Mouse (Mus musculus): ENCODE data around the gene Srgap2. TPM values are rescaled to one million over a fixed set of nuclear protein-coding genes. Genes with fewer than 3 reads are reported as not detected.

Srgap2 gene
- polyA plus RNA-seq, 1 experiment from 2014 or later, result 13.5 TPM

GRCm38 (mm10) chr1:131284167-131284566 is 243.0 kb downstream of the Srgap2 start:
- Histone ChIP-seq H3K9ac (no peak overlapping the region), H3K9me3 (no peaks in the 10 kb centered on the region), H3K4me3 (no peak overlapping the region), H3K27me3 (replicated peaks) (no peaks in the 10 kb centered on the region), H3K4me1 (no peaks in the 10 kb centered on the region), H3K36me3 (peaks cover 4% of the 10 kb centered on the region), H3K27ac (no peak overlapping the region), H3K4me2 (replicated peaks) (no peak overlapping the region)
- ATAC-seq (ENCODE audit: low FRiP score, low read depth), result no peak
- 91% methylated on average over 1 of the region's 1 CpGs for WGBS

- Histone ChIP-seq H3K27me3 (replicated peaks) (no peaks in the 10 kb centered on the region), H3K4me3 (no peak overlapping the region), H3K9me3 (no peaks in the 10 kb centered on the region), H3K36me3 (no peaks in the 10 kb centered on the region; the same call in 1 of the 2 replicates), H3K9ac (no peak overlapping the region), H3K27ac (no peak overlapping the region), H3K4me2 (replicated peaks) (no peak overlapping the region), H3K4me1 (no peaks in the 10 kb centered on the region)
- 66% methylated on average over 4 of the region's 4 CpGs for WGBS
- no peak for ATAC-seq (ENCODE audit: low FRiP score, low read depth)
Observed at GRCm38 (mm10) chr1:131281731-131282130, 245.4 kb downstream of the Srgap2 start.

GRCm38 (mm10) chr1:131280280-131280679 is 246.9 kb downstream of the Srgap2 start:
- H3K36me3 ChIP-seq, result no peaks in the 10 kb centered on the region
- H3K9me3 ChIP-seq, result no peaks in the 10 kb centered on the region
- H3K4me2 ChIP-seq (replicated peaks), result no peak overlapping the region
- H3K27ac ChIP-seq, result no peak overlapping the region
- H3K27me3 ChIP-seq (replicated peaks), result no peaks in the 10 kb centered on the region
- H3K4me1 ChIP-seq, result no peaks in the 10 kb centered on the region
- 70% methylated on average over 3 of the region's 3 CpGs for WGBS
- no peak overlapping the region for H3K9ac ChIP-seq
- ATAC-seq (ENCODE audit: low FRiP score, low read depth), result no peak
- no peak overlapping the region for H3K4me3 ChIP-seq

DNA sequence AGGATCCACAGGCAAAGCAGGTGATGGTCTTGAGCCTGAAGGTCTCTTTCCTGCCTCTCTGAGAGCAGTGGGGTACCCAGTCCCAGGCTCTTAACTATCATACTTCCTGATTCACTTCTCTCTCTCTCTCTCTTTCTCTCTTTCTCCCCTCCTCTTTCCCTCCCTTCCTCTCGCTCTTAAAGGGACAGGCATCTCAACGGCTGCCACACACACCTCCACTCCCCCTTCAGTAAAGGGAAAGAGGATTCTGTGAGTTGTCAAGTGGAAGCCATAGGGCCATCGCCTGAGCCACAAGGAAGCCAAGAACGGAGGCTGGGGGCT is 247.7 kb downstream of the Srgap2 start, which contains the start of gene Ikbke:
Gene Ikbke, minus strand, starts transcription at position 151 of the 321 bp plus-strand sequence.
- Histone ChIP-seq H3K9me3 (no peaks in the 10 kb centered on the region), H3K36me3 (no peaks in the 10 kb centered on the region), H3K27ac (no peak within 1 kb of the TSS), H3K4me2 (replicated peaks) (peak within 1 kb of the TSS; percentile 31), H3K27me3 (replicated peaks) (no peaks in the 10 kb centered on the region), H3K9ac (no peak within 1 kb of the TSS), H3K4me1 (no peaks in the 10 kb centered on the region), H3K4me3 (no peak within 1 kb of the TSS)
- WGBS, result 36% methylated on average over 4 of the region's 4 CpGs
- ATAC-seq (ENCODE audit: low FRiP score, low read depth), result no peak

- 47% methylated on average over 8 of the region's 8 CpGs for WGBS
- no peak for ATAC-seq (ENCODE audit: low FRiP score, low read depth)
- no peaks in the 10 kb centered on the region for H3K36me3 ChIP-seq
- H3K9ac ChIP-seq, result no peak overlapping the region
- no peak overlapping the region for H3K4me3 ChIP-seq
- H3K4me2 ChIP-seq (replicated peaks), result peak overlapping the region; percentile 31
- no peaks in the 10 kb centered on the region for H3K27me3 ChIP-seq (replicated peaks)
- no peak overlapping the region for H3K27ac ChIP-seq
- H3K4me1 ChIP-seq, result no peaks in the 10 kb centered on the region
- no peaks in the 10 kb centered on the region for H3K9me3 ChIP-seq
Observed at GRCm38 (mm10) chr1:131278606-131279455, 248.3 kb downstream of the Srgap2 start.

DNA sequence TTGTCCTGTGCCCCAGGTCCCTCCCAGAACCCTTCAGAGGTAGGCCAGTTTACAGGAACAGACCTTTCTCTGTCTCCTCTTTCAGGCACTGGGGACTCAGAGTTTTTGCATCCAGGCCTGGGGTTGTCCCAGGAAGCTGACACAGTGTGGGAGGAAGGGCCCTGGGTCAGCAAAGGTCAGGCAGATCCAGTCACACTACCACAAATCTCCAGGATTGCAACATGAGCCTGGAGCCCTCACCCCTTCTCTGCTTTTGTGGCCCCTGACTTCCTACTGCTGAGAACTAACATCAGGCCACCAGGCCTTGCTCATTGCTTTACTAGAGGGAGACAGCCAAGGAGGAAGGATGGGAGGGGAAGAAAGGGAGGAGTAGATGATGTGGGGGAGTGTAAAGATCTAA is 250.3 kb downstream of the Srgap2 start:
- no peak overlapping the region for H3K4me2 ChIP-seq (replicated peaks)
- no peak overlapping the region for H3K9ac ChIP-seq
- no peak for ATAC-seq (ENCODE audit: low FRiP score, low read depth)
- no peak overlapping the region for H3K27ac ChIP-seq
- H3K36me3 ChIP-seq, result no peaks in the 10 kb centered on the region
- H3K4me3 ChIP-seq, result no peak overlapping the region
- no peaks in the 10 kb centered on the region for H3K9me3 ChIP-seq
- H3K27me3 ChIP-seq (replicated peaks), result no peaks in the 10 kb centered on the region
- H3K4me1 ChIP-seq, result no peaks in the 10 kb centered on the region

DNA sequence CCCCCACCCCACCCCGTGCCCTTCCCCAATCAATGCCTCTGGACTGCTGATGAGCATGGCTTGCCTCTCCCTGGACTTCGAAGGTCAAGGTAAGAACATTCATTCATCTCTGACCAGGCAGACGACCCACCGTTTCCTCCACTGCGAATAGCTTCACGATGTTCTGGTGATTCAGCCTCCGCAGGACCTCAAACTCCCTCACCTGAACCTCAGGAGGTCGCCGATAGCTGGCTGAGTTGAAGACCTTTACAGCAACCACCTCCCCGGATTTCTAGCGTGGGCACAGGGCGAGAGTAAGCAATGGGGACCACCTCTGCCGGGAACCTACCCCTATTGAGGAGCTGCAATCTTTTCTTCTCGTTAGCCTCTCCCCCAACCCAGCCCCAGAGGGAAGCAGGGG is 251.6 kb downstream of the Srgap2 start:
- Histone ChIP-seq H3K9ac (no peak overlapping the region), H3K9me3 (no peaks in the 10 kb centered on the region), H3K4me1 (no peaks in the 10 kb centered on the region), H3K27ac (no peak overlapping the region), H3K4me3 (no peak overlapping the region), H3K36me3 (no peaks in the 10 kb centered on the region), H3K4me2 (replicated peaks) (no peak overlapping the region), H3K27me3 (replicated peaks) (no peaks in the 10 kb centered on the region)
- WGBS, result 77% methylated on average over 14 of the region's 14 CpGs
- no peak for ATAC-seq (ENCODE audit: low FRiP score, low read depth)

DNA sequence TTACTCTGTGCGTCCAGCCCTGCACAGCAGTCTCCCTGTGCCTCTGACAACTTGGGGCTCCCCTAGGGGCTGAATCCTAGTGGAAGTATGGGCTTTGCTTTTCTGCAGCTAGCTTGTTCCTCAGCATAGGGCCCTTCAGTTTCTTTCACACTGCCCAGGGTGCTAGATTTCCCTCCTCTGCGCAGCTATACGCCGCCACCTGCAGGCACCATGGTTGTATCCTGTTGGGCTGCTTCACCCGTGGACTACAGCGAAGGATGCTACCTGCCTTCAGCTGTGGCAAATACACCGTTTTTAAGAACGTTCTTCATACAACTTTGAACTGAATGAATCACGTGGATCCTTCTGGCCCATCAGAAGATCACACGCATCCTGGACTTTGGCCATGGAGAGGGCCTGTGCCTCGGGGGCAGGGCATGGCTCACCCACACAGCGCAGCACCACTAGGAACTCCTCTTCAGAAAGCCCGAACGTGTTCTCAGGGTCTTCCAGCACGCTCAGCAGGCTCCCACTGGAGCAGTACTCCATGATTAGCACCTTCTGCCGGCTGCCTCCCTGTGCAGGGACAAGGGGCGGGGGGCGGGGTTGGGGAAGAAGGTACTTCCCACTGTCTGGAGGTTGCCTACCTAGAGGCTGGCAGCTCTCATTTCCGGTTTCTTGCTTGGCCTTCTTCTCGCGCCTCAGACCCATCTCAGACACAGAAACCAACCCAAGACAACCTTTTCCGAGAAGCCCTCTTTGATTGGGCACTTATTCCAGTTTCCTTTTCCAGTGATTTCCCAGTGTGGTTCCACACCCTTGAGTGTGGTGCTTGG is 252.2 kb downstream of the Srgap2 start:
- Histone ChIP-seq H3K27ac (no peak overlapping the region), H3K4me3 (no peak overlapping the region), H3K36me3 (no peaks in the 10 kb centered on the region), H3K27me3 (replicated peaks) (no peaks in the 10 kb centered on the region), H3K4me2 (replicated peaks) (no peak overlapping the region), H3K9ac (no peak overlapping the region), H3K9me3 (no peaks in the 10 kb centered on the region), H3K4me1 (peaks cover 2% of the 10 kb centered on the region; the same call in 1 of the 2 replicates)
- no peak for ATAC-seq (ENCODE audit: low FRiP score, low read depth)
- WGBS, result 48% methylated on average over 22 of the region's 22 CpGs

DNA sequence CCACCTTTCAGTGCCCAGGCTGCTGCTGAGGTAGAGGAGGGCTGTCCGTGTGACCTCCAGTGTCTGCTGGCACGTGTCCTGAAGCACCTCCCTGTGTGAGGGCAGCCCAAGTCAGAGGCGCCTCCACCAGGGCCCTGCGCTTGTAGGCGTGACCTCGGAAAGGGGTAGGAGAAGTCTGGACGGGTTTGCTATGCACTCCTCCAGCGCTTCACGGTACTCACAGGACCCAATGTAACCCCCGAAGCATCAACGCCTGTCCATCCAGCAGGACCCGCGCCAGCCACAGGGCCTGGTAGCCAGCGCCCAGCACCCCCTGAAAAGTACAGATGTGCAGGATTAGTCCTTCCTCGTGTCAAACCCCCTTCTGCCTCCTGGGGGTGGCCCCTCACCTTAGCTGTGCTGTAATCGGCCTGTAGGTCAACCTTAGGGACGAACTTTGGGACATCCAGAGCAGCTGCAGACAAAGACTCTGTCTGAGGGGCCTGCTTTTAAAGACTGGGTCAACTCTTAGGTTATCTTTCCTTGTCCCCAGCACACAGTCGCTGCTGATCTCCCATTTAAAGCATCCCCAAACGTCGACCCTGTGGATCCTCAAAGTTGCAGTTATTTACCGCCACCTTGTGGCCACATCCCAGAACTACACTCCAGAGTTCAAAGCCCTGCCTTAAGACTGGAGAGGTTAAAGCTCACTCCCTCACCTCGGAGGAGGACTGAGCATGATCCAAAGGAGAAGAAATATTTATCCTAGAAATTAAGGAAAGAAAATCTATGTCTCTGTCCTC is 257.2 kb downstream of the Srgap2 start:
- peak; percentile 75 for ATAC-seq (ENCODE audit: low FRiP score, low read depth)
- Histone ChIP-seq H3K9ac (0 out of 2 replicates have a peak overlapping the region, but pooled peaks have one; percentile 3), H3K9me3 (no peaks in the 10 kb centered on the region), H3K4me2 (replicated peaks) (peak overlapping the region; percentile 36; the same call in 1 of the 2 replicates), H3K27ac (no peak overlapping the region), H3K4me1 (peaks cover 4% of the 10 kb centered on the region; the same call in 1 of the 2 replicates), H3K36me3 (no peaks in the 10 kb centered on the region), H3K4me3 (no peak overlapping the region), H3K27me3 (replicated peaks) (no peaks in the 10 kb centered on the region)
- WGBS, result 32% methylated on average over 22 of the region's 22 CpGs

DNA sequence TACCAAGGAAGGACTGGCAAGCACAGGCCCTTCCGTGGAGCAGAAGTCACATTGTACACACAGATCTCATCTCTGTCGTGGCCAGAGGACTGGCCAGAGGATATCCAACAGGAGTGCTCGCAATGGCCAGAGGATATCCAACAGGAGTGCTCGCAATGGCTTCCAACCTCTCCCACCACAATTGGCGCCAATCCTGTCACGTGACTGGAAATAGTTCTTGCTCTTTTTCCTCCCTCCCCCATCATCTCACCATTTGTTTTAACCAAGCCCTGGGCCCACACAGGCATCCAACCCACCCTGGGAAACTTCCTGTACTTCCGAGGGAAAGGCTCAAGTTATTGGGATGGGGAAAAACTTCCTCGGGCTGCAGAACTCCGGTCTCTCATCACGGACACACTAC is 258.4 kb downstream of the Srgap2 start:
- H3K9ac ChIP-seq, result no peak overlapping the region
- H3K4me2 ChIP-seq (replicated peaks), result no peak overlapping the region
- H3K4me1 ChIP-seq, result peaks cover 4% of the 10 kb centered on the region; the same call in 1 of the 2 replicates
- H3K36me3 ChIP-seq, result no peaks in the 10 kb centered on the region
- H3K27ac ChIP-seq, result no peak overlapping the region
- H3K9me3 ChIP-seq, result no peaks in the 10 kb centered on the region
- ATAC-seq (ENCODE audit: low FRiP score, low read depth), result no peak
- 83% methylated on average over 10 of the region's 10 CpGs for WGBS
- H3K4me3 ChIP-seq, result no peak overlapping the region
- H3K27me3 ChIP-seq (replicated peaks), result no peaks in the 10 kb centered on the region

DNA sequence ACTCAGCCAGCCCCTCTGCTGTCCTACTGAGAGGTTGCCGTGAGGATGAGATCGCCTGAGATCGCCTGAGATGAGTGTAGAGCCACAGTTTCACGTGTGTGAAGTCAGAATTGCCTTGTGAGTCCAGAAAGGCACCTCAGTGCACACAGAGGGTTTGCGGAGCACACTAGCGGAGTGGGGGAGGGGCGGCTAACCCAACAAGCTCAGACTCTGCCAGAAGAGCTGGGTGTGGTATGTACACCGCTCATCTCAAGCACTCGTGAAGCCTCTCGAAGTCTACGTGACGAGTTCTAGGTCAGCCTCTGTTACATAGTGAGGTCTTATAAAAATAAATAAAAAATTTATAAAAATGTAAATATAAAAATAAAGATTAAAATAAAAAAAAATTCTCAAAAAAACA is 263.2 kb downstream of the Srgap2 start:
- Histone ChIP-seq H3K27me3 (replicated peaks) (no peaks in the 10 kb centered on the region), H3K4me1 (no peaks in the 10 kb centered on the region), H3K9me3 (no peaks in the 10 kb centered on the region), H3K9ac (no peak overlapping the region), H3K36me3 (no peaks in the 10 kb centered on the region), H3K4me3 (no peak overlapping the region), H3K4me2 (replicated peaks) (no peak overlapping the region), H3K27ac (no peak overlapping the region)
- WGBS, result 74% methylated on average over 12 of the region's 12 CpGs
- no peak for ATAC-seq (ENCODE audit: low FRiP score, low read depth)

- no peak overlapping the region for H3K4me3 ChIP-seq
- H3K9me3 ChIP-seq, result no peaks in the 10 kb centered on the region
- H3K27ac ChIP-seq, result no peak overlapping the region
- peak; percentile 52; the same call in 1 of the 2 replicates for ATAC-seq (ENCODE audit: low FRiP score, low read depth)
- H3K27me3 ChIP-seq (replicated peaks), result no peaks in the 10 kb centered on the region
- WGBS, result 30% methylated on average over 10 of the region's 10 CpGs
- no peaks in the 10 kb centered on the region for H3K4me1 ChIP-seq
- no peaks in the 10 kb centered on the region for H3K36me3 ChIP-seq
- no peak overlapping the region for H3K9ac ChIP-seq
- no peak overlapping the region for H3K4me2 ChIP-seq (replicated peaks)
Observed at GRCm38 (mm10) chr1:131260309-131260656, 266.9 kb downstream of the Srgap2 start.

All from neural tube, embryonic 12.5 days (tissue).